Mouse (Mus musculus) midbrain, embryonic 13.5 days (tissue): ENCODE measurements around the gene Mip. TPM values are rescaled to one million over a fixed set of nuclear protein-coding genes. Genes with fewer than 3 reads are reported as not detected.

Experiments
- ATAC-seq: fragments of 200-750 bp; cut with Nextera tagmentation; 2 replicates; pipeline ENCODE4 v1.8.0; 2017; ENCODE audit warnings: mild to moderate bottlenecking, moderate TSS enrichment, moderate library complexity
- H3K27ac ChIP-seq: fragments of 300-500 bp; sonication (generic); 2 replicates; pipeline ENCODE4 v1.5.1; 2015; ENCODE audit warnings: inconsistent platforms, mild to moderate bottlenecking, moderate library complexity
- H3K27me3 ChIP-seq: fragments of 300-500 bp; sonication (generic); 2 replicates; pipeline ENCODE4 v1.6.1; 2015; ENCODE audit warnings: mild to moderate bottlenecking, inconsistent platforms
- H3K36me3 ChIP-seq: fragments of 300-500 bp; sonication (generic); 2 replicates; pipeline ENCODE4 v1.6.1; 2015; ENCODE audit warnings: mild to moderate bottlenecking, inconsistent platforms
- H3K4me1 ChIP-seq: fragments of 300-500 bp; sonication (generic); replicated peaks from 2 replicates; pipeline ENCODE4 v1.6.1; 2015; ENCODE audit warnings: inconsistent platforms
- H3K4me2 ChIP-seq: fragments of 300-500 bp; sonication (generic); replicated peaks from 2 replicates; pipeline ENCODE4 v1.6.1; 2015; ENCODE audit warnings: moderate library complexity, mild to moderate bottlenecking, inconsistent platforms
- H3K4me3 ChIP-seq: fragments of 300-500 bp; sonication (generic); replicated peaks from 2 replicates; pipeline ENCODE4 v1.5.1; 2015; ENCODE audit warnings: mild to moderate bottlenecking, inconsistent platforms
- H3K9ac ChIP-seq: fragments of 300-500 bp; sonication (generic); replicated peaks from 2 replicates; pipeline ENCODE4 v1.6.1; 2015; ENCODE audit warnings: mild to moderate bottlenecking, inconsistent platforms
- H3K9me3 ChIP-seq: fragments of 300-500 bp; sonication (generic); 2 replicates; pipeline ENCODE4 v1.6.1; 2016; ENCODE audit warnings: mild to moderate bottlenecking, inconsistent platforms
- WGBS: fragments of 180-500 bp; shearing (Covaris S2); methylation state at CpG from one replicate; pipeline ENCODE4 v1.1.7; 2015; 5-methylcytosine and 5-hydroxymethylcytosine counted together
- polyA plus RNA-seq: library from polyadenylated mRNA; unstranded; fragments of >200 nt; fragmentation: Nextera tagmentation; extraction: Ambion mirVana; gene quantifications from 2 replicates; pipeline ENCODE4 v1.2.1, GENCODE M21; 2015

Gene Mip
- polyA plus RNA-seq, 1 experiment from 2014 or later = 0.16 TPM

DNA sequence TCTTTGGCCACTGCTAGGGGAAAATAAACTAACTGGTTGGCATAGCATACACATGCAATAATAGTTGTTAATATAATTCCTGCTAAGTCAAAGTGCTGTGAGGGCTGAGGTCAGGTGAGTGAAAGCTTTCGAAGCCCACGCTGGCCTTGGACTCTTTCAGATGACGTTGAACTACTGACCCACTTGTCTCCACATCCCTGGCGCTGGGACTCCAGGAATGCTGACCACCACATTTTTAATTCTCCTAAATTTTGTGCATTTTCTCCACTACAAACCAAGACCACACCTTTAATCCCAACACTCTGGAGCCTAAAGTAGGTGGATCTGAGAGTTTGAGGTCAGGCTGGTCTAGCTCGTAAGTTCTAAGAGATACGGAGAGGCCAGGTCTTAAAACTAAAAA, 32.5 kb upstream of the Mip start:
- Histone ChIP-seq H3K9ac (no peak overlapping the region), H3K36me3 (no peaks in the 10 kb centered on the region), H3K27me3 (peaks cover 31% of the 10 kb centered on the region), H3K9me3 (no peaks in the 10 kb centered on the region), H3K4me1 (peaks cover 11% of the 10 kb centered on the region), H3K4me2 (no peak overlapping the region), H3K27ac (no peak overlapping the region), H3K4me3 (no peak overlapping the region)
- ATAC-seq = no peak
- WGBS = 96% methylated on average over 6 of the region's 6 CpGs

DNA sequence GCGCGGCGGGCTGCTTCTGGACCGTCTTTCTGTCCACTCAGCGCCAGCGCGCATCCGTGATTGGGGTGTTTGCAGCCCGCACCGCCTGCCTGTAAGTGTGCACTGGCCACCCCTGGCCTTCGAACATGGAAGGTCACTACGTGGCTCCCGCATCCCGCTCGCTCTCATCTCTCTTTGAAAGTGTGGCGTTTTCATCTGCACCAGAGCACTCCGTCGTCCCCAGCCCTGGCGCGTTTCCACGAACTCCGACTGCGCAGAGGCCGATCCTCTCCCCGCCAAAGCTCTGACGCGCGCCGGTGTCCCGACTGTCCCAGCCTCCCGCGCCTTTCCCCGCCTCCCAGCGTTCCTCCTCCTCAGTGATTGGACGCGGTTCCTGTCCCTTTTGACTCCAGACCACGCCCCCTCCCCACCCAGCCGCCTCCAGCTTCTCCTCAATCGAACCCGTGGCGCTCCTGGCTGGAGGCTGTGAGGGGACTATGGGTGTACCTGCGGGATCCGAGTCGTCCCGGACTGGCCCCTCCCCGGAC, 31.6 kb upstream of the Mip start, which contains the start of gene Gls2:
Gene Gls2 (plus strand): TSS at position 434 of the 527 bp plus-strand sequence.
- Histone ChIP-seq H3K36me3 (no peaks in the 10 kb centered on the region), H3K4me2 (peak within 1 kb of the TSS; percentile 75), H3K4me1 (peaks cover 9% of the 10 kb centered on the region), H3K9ac (peak within 1 kb of the TSS; percentile 65), H3K9me3 (no peaks in the 10 kb centered on the region), H3K27ac (peak within 1 kb of the TSS; percentile 35; the same call in 1 of the 2 replicates), H3K4me3 (peak within 1 kb of the TSS; percentile 74), H3K27me3 (peaks cover 31% of the 10 kb centered on the region)
- ATAC-seq = peak; percentile 95
- WGBS = 1% methylated on average over 46 of the region's 46 CpGs

DNA sequence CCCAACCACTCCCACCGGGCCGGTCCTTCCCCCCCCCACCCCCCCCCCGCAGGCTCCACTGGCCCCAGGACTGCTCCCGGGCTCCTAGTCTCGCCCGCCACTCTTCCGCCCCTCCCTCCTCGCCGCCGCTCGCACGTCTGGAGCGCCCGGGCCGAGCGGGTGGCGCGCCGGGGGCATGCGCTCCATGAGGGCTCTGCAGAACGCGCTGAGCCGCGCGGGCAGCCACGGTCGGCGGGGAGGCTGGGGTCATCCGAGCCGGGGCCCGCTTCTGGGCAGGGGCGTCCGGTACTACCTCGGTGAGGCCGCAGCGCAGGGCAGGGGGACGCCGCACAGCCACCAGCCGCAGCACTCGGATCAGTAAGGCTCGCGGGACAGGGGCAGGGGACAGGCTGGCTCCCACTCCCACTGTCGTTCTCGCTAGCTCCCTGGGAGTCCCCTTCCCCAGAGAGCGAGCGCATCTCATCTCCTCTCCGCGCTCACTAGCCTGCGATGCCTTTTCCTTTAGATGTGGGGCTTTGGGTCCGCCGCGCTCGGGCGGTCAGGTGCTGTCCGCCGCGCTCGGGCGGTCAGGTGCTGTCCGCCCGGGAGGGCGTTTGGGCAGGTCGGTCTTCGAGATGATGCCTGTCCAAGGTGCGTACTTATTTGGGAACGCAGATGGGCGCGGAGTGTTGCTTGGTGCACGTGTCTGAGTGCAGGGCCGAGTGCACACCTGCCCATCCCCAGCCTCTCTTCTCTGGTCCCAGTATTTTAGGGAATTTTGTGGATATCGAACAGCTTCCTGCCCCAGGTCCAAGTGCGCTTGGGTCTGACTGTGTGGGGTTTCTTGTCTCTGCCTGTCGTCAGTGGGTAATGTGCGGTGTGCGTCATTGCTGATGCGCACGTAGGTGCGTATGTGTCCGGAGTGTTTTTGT, 30.8 kb upstream of the Mip start:
- Histone ChIP-seq H3K4me2 (peak overlapping the region; percentile 75), H3K36me3 (no peaks in the 10 kb centered on the region), H3K27me3 (peaks cover 31% of the 10 kb centered on the region), H3K27ac (0 out of 2 replicates have a peak overlapping the region, but pooled peaks have one; percentile 25), H3K4me3 (peak overlapping the region; percentile 74), H3K9me3 (no peaks in the 10 kb centered on the region), H3K9ac (peak overlapping the region; percentile 65), H3K4me1 (peaks cover 9% of the 10 kb centered on the region)
- 2% methylated on average over 67 of the region's 79 CpGs for WGBS
- ATAC-seq = peak; percentile 93

DNA sequence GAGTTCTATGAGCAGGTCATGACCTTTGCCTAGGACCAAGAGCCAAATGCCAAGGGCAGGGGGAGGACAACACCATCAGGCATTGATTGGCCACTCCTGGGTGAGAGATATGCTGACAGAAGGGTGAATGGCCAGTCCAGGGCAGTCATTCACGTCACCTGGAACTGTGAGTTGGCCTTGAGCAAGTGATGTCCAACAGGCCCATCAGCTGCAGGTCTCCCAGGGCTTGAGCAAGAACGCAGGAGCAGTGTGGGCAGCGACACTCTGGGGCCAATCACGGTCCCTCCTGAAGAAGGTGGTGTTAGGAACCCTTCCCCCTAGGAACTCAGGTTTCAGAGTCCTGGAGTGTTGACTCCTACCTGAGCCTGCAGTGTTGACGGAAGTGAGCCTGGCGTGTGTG, 23.8 kb upstream of the Mip start:
- Histone ChIP-seq H3K4me3 (no peak overlapping the region), H3K4me1 (no peaks in the 10 kb centered on the region), H3K36me3 (no peaks in the 10 kb centered on the region; the same call in 1 of the 2 replicates), H3K4me2 (no peak overlapping the region), H3K27me3 (peaks cover 3% of the 10 kb centered on the region), H3K9me3 (no peaks in the 10 kb centered on the region), H3K27ac (no peak overlapping the region), H3K9ac (no peak overlapping the region)
- no peak for ATAC-seq
- 67% methylated on average over 6 of the region's 6 CpGs for WGBS

DNA sequence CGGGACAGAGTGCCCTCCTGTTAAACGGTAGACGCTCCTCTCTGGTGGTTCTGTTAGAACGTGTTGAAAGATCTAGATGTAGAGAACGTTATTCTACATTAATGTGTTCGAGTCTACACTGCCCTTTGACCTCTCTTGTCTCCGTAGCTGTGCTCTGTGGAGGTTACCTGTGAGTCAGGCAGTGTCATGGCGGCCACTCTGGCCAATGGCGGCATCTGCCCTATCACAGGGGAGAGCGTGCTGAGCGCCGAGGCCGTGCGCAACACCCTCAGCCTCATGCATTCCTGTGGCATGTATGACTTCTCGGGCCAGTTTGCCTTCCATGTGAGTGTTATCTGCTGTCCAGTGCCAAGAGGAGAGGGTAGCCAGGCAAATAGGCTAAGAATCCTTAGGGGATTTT, 20.7 kb upstream of the Mip start:
- no peak for ATAC-seq
- Histone ChIP-seq H3K4me1 (peaks cover under 1% of the 10 kb centered on the region; the same call in 1 of the 2 replicates), H3K27ac (no peak overlapping the region), H3K9ac (no peak overlapping the region), H3K4me2 (no peak overlapping the region), H3K27me3 (no peaks in the 10 kb centered on the region), H3K36me3 (no peaks in the 10 kb centered on the region; the same call in 1 of the 2 replicates), H3K4me3 (no peak overlapping the region), H3K9me3 (no peaks in the 10 kb centered on the region)
- 94% methylated on average over 15 of the region's 15 CpGs for WGBS

DNA sequence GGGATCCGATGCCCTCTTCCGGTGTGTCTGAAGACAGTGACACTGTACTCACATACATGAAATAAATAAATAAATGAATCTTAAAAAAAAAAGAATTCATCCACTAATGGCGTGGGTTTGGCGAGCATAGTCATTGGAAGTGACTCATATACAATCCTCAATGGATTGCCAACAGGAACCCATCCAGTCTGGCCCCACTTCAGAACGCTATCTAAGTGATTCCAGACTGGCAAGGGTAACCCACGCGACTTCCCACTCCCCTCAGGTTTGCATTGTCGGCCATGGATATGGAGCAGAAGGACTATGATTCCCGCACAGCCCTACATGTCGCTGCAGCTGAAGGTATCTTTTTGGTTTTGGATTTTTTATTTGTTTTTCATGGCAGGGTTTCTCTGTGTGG, 17.3 kb upstream of the Mip start:
- WGBS = 92% methylated on average over 10 of the region's 10 CpGs
- no peak for ATAC-seq
- H3K4me3 ChIP-seq = no peak overlapping the region
- no peaks in the 10 kb centered on the region; the same call in 1 of the 2 replicates for H3K36me3 ChIP-seq
- peaks cover 21% of the 10 kb centered on the region for H3K4me1 ChIP-seq
- H3K4me2 ChIP-seq = no peak overlapping the region
- H3K27me3 ChIP-seq = no peaks in the 10 kb centered on the region
- no peak overlapping the region for H3K9ac ChIP-seq
- H3K9me3 ChIP-seq = no peaks in the 10 kb centered on the region
- H3K27ac ChIP-seq = no peak overlapping the region

DNA sequence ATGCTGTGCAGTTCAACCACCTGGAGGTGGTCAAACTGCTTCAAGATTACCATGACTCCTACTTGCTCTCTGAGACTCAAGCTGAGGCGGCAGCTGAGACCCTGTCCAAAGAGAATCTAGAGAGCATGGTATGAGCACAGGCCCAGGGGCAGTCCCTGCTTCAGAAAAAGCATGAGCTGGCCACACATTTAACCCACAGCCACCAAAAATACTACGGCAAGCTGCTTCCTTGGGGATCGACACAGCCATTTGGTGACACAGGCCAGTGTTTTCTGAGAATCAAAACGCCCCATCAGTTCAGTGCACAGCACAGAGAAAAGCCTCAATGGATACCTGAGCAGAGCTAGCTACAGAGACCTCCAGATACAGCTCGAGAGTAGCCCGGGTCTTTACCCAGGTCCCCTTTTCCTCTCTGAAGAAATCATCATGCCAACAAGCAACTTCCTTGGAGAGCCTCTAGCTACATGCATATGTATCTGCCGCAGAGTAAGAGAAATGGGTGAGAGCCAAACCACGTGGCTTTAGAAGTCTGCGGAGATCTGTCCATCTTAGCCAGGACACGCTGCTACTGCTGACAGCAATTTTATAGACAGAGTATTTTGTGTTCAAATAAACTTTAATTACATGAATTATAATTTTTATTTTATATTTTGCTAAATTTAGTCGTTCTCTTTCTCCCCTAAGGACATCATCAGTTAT, 16.2 kb upstream of the Mip start:
- Histone ChIP-seq H3K4me2 (no peak overlapping the region), H3K27ac (no peak overlapping the region), H3K27me3 (peaks cover 5% of the 10 kb centered on the region), H3K4me1 (peaks cover 21% of the 10 kb centered on the region), H3K36me3 (no peaks in the 10 kb centered on the region; the same call in 1 of the 2 replicates), H3K9ac (no peak overlapping the region), H3K9me3 (no peaks in the 10 kb centered on the region), H3K4me3 (no peak overlapping the region)
- no peak for ATAC-seq
- 92% methylated on average over 11 of the region's 11 CpGs for WGBS

DNA sequence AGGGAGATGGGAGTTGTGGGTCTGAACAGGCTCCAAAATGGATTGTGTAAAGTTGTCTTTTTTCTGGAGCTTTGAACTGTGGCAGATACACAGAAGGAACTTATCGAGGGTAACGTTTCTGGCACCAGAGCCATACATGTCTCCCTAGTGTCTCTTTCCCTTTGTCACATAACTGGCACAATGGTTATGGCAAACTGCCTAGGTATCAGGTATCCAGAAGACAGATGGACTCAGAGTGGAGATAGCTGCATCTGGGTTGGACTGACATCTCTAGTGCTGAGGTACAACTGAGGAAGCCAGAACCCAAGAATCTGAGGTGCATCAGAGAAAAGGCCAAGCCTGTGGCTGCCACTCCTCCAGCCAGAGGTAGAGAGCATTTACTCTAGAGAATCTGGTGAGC, 15.5 kb upstream of the Mip start:
- peaks cover 5% of the 10 kb centered on the region for H3K27me3 ChIP-seq
- no peaks in the 10 kb centered on the region for H3K9me3 ChIP-seq
- H3K27ac ChIP-seq = no peak overlapping the region
- WGBS = 90% methylated on average over 2 of the region's 2 CpGs
- H3K36me3 ChIP-seq = no peaks in the 10 kb centered on the region; the same call in 1 of the 2 replicates
- peak overlapping the region; percentile 51; the same call in 1 of the 2 replicates for H3K4me3 ChIP-seq
- peak overlapping the region; percentile 82 for H3K4me2 ChIP-seq
- H3K9ac ChIP-seq = no peak overlapping the region
- H3K4me1 ChIP-seq = peaks cover 21% of the 10 kb centered on the region
- ATAC-seq = no peak

DNA sequence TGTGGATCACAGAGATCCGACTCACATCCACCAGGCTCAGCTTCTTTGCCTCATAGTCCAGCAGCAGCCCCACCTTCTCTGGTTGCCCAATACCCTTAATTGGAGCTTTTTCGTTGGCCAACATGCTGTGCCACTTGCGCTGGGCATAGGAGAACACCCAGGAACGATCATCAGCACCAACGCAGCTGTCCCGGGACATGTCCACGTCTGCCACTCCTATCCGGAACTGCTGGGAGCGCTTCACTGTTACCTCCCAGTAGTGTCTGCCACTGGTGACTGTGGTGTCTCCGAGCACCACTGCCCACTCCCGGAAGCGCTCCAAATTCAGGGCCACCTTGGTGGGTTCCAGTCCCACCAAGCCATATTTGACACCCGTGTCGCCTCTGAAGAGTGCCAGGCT, 14.7 kb upstream of the Mip start:
- peak overlapping the region; percentile 51 for H3K4me3 ChIP-seq
- 27% methylated on average over 14 of the region's 14 CpGs for WGBS
- peak; percentile 12; the same call in 1 of the 2 replicates for ATAC-seq

DNA sequence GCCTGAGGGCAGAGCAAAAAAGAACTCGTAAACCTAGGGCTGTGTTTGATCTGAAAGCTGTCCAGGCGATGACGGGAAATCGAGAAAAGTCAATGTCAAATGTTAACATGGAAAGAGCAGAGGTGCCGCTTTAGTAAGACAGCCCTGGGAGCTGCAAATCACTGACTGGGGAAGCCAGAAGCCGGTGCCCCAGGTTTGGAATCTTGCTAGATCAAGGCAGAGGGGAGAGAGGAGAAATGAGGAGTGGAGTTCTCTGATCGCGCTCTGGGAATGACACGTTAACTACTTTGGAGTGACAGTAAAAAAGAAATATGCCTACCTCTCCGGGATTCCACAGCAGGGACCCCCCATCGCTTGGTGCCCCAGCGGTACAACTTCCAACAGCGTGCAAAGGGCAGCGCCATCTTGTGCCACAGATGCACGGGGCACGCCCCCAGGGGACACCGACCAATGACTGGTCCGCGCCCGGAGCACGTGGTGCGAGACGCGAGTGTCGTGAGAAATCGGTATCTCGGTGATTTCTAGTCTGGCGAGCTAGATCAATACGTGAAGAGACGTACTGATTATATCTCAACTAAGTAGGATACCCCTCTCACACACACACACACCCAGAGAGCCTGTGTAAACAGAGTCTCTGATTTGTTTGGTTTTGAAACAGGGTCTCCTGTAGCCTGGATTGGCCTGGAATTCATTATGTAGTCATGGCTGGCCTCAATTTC, 14.1 kb upstream of the Mip start, which contains the start of gene Spryd4:
Gene Spryd4 (minus strand): TSS at position 418 of the 719 bp plus-strand sequence.
- Histone ChIP-seq H3K9me3 (no peaks in the 10 kb centered on the region), H3K4me1 (peaks cover 21% of the 10 kb centered on the region), H3K4me2 (peak within 1 kb of the TSS; percentile 82), H3K27me3 (peaks cover 5% of the 10 kb centered on the region), H3K9ac (peak within 1 kb of the TSS; percentile 64), H3K36me3 (no peaks in the 10 kb centered on the region; the same call in 1 of the 2 replicates), H3K4me3 (peak within 1 kb of the TSS; percentile 51), H3K27ac (no peak within 1 kb of the TSS)
- ATAC-seq = peak; percentile 94
- WGBS = under 1% methylated on average over 30 of the region's 30 CpGs

More for the DNA sequence above, 14.7 kb upstream of the Mip start:
- Histone ChIP-seq H3K9ac (peak overlapping the region; percentile 64), H3K27me3 (peaks cover 5% of the 10 kb centered on the region), H3K4me1 (peaks cover 21% of the 10 kb centered on the region), H3K4me2 (peak overlapping the region; percentile 82), H3K36me3 (no peaks in the 10 kb centered on the region; the same call in 1 of the 2 replicates), H3K27ac (no peak overlapping the region), H3K9me3 (no peaks in the 10 kb centered on the region)

DNA sequence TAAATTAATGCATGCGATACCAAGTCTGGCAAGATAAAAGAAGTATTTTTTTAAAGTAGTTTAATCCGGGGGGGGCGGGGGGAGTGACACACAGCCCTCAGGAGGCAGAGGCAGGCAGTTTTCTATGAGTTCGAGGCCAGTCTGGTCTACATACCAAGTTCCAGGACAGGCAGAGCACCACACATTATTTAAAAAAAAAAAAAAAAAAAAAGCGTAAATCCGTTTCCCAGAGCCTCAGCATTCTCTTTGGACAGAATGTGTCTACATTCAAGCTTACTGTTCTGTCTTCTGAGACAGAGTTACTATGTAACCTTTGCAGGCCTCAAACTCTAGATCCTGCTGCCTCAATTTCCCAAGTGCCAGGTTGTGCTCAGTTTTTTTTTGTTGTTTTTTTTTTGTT, 13.5 kb upstream of the Mip start:
- Histone ChIP-seq H3K4me2 (peak overlapping the region; percentile 82), H3K9ac (peak overlapping the region; percentile 64), H3K36me3 (no peaks in the 10 kb centered on the region), H3K27me3 (peaks cover 5% of the 10 kb centered on the region), H3K9me3 (no peaks in the 10 kb centered on the region), H3K4me3 (peak overlapping the region; percentile 51), H3K27ac (no peak overlapping the region), H3K4me1 (peaks cover 21% of the 10 kb centered on the region)
- 43% methylated on average over 6 of the region's 6 CpGs for WGBS
- ATAC-seq = 0 out of 2 replicates have a peak, but pooled peaks have one; percentile 5
